Mouse (Mus musculus): ENCODE measurements at regions not wholly inside any gene's neighbourhood (a gene's known extent, or its start where the extent isn't known, plus 50 kb on each side); places are given as distances from the start of the nearest gene placed in this dataset.

GRCm38 (mm10) chr12:65944251-65944650, 339.9 kb downstream of the Rpl10l start:
- DNase-seq, result no peak

- peak; percentile 47 to 60 for DNase-seq
Measured at GRCm38 (mm10) chr12:65942166-65942565, 342.0 kb downstream of the Rpl10l start.

- peak; percentile 19 to 33 for DNase-seq
Measured at GRCm38 (mm10) chr12:65931848-65932247, 352.4 kb downstream of the Rpl10l start.

GRCm38 (mm10) chr12:65929718-65930377, 354.4 kb downstream of the Rpl10l start:
- DNase-seq, result no peak

All from cerebellum, postnatal 10 days (tissue).